Mouse (Mus musculus) heart, embryonic 16.5 days (tissue): ENCODE measurements around the gene Sfrp5. TPM values are rescaled to one million over a fixed set of nuclear protein-coding genes. Genes with fewer than 3 reads are reported as not detected.

Source experiments
- ATAC-seq: fragments of 200-750 bp; cut with Nextera tagmentation; replicated peaks from 2 replicates; pipeline ENCODE4 v1.8.0; 2017; ENCODE audit warnings: moderate number of reproducible peaks; ENCODE audit not compliant: insufficient read depth, low FRiP score; ENCODE audit errors: extremely low read depth
- H3K27ac ChIP-seq: fragments of 300-500 bp; sonication (generic); 2 replicates; pipeline ENCODE4 v1.5.1; 2014; ENCODE audit warnings: mild to moderate bottlenecking, low read length, control low read depth, moderate library complexity
- H3K27me3 ChIP-seq: fragments of 300-500 bp; sonication (generic); 2 replicates; pipeline ENCODE4 v1.6.1; 2014; ENCODE audit warnings: low read length, mixed read lengths; ENCODE audit not compliant: control insufficient read depth, insufficient read depth
- H3K36me3 ChIP-seq: fragments of 300-500 bp; sonication (generic); 2 replicates; pipeline ENCODE4 v1.6.1; 2014; ENCODE audit not compliant: control insufficient read depth, insufficient read depth
- H3K4me1 ChIP-seq: fragments of 300-500 bp; sonication (generic); 2 replicates; pipeline ENCODE4 v1.6.1; 2014; ENCODE audit warnings: low read length, mixed read lengths; ENCODE audit not compliant: control insufficient read depth, insufficient read depth
- H3K4me2 ChIP-seq: fragments of 300-500 bp; sonication (generic); 2 replicates; pipeline ENCODE4 v1.6.1; 2014; ENCODE audit warnings: low read depth, mild to moderate bottlenecking, control low read depth, low read length
- H3K4me3 ChIP-seq: fragments of 300-500 bp; sonication (generic); 2 replicates; pipeline ENCODE4 v1.5.1; 2014; ENCODE audit warnings: mild to moderate bottlenecking, control low read depth, low read length
- H3K9ac ChIP-seq: fragments of 300-500 bp; sonication (generic); 2 replicates; pipeline ENCODE4 v1.6.1; 2014; ENCODE audit warnings: low read length, control low read depth
- H3K9me3 ChIP-seq: fragments of 300-500 bp; sonication (generic); replicated peaks from 2 replicates; pipeline ENCODE4 v1.6.1; 2016; ENCODE audit warnings: low read length; ENCODE audit not compliant: control insufficient read depth
- WGBS: fragments of 180-500 bp; shearing (Covaris S2); extraction: QIAGEN DNeasy Blood & Tissue Kit; methylation state at CpG from one replicate; pipeline ENCODE4 v1.1.7; 2014; 5-methylcytosine and 5-hydroxymethylcytosine counted together
- polyA plus RNA-seq: library from polyadenylated mRNA; unstranded; fragments of >200 nt; fragmentation: Nextera tagmentation; extraction: Ambion mirVana; gene quantifications from 2 replicates; pipeline ENCODE4 v1.2.1, GENCODE M21; 2015

The Sfrp5 gene
- polyA plus RNA-seq, 1 experiment from 2014 or later = 3.5 TPM

GRCm38 (mm10) chr19:42166766-42167165 lies 35.3 kb downstream of the Sfrp5 start:
- H3K9me3 ChIP-seq = no peaks in the 10 kb centered on the region
- H3K4me3 ChIP-seq = no peak overlapping the region
- H3K4me2 ChIP-seq = no peak overlapping the region
- H3K36me3 ChIP-seq = no peaks in the 10 kb centered on the region
- H3K27ac ChIP-seq = no peak overlapping the region
- H3K4me1 ChIP-seq = peaks cover 13% of the 10 kb centered on the region; the same call in 1 of the 2 replicates
- H3K27me3 ChIP-seq = peaks cover 2% of the 10 kb centered on the region; the same call in 1 of the 2 replicates
- no peak overlapping the region for H3K9ac ChIP-seq
- 50% methylated on average over 3 of the region's 3 CpGs for WGBS
- no peak for ATAC-seq

GRCm38 (mm10) chr19:42166130-42166529 lies 35.9 kb downstream of the Sfrp5 start:
- 3% methylated on average over 12 of the region's 12 CpGs for WGBS
- ATAC-seq = no peak
- H3K27me3 ChIP-seq = peaks cover 2% of the 10 kb centered on the region; the same call in 1 of the 2 replicates
- H3K36me3 ChIP-seq = no peaks in the 10 kb centered on the region
- no peaks in the 10 kb centered on the region for H3K9me3 ChIP-seq
- no peak overlapping the region for H3K27ac ChIP-seq
- peak overlapping the region; percentile 33 for H3K4me3 ChIP-seq
- peak overlapping the region; percentile 52 for H3K9ac ChIP-seq
- H3K4me2 ChIP-seq = peak overlapping the region; percentile 60
- peaks cover 6% of the 10 kb centered on the region; the same call in 1 of the 2 replicates for H3K4me1 ChIP-seq

- Histone ChIP-seq H3K4me3 (no peak overlapping the region), H3K4me2 (no peak overlapping the region), H3K4me1 (0 out of 2 replicates have a peak, but pooled peaks cover 2% of the 10 kb centered on the region), H3K27ac (no peak overlapping the region), H3K9ac (no peak overlapping the region), H3K27me3 (peaks cover 2% of the 10 kb centered on the region; the same call in 1 of the 2 replicates), H3K36me3 (no peaks in the 10 kb centered on the region), H3K9me3 (no peaks in the 10 kb centered on the region)
- WGBS = 53% methylated on average over 7 of the region's 7 CpGs
- no peak for ATAC-seq
Observed at GRCm38 (mm10) chr19:42164188-42164587, 37.9 kb downstream of the Sfrp5 start.

GRCm38 (mm10) chr19:42163764-42164163 lies 38.3 kb downstream of the Sfrp5 start, which contains the start of gene Zfyve27:
Zfyve27 (plus strand) TSS chr19:42163951.
- Histone ChIP-seq H3K4me3 (no peak within 1 kb of the TSS), H3K36me3 (no peaks in the 10 kb centered on the region), H3K9me3 (no peaks in the 10 kb centered on the region), H3K4me2 (no peak within 1 kb of the TSS), H3K4me1 (0 out of 2 replicates have a peak, but pooled peaks cover 2% of the 10 kb centered on the region), H3K27ac (no peak within 1 kb of the TSS), H3K27me3 (peaks cover 2% of the 10 kb centered on the region; the same call in 1 of the 2 replicates), H3K9ac (no peak within 1 kb of the TSS)
- 58% methylated on average over 5 of the region's 5 CpGs for WGBS
- no peak for ATAC-seq

GRCm38 (mm10) chr19:42158246-42159017 lies 43.6 kb downstream of the Sfrp5 start:
- Histone ChIP-seq H3K4me1 (0 out of 2 replicates have a peak, but pooled peaks cover 2% of the 10 kb centered on the region), H3K4me3 (no peak overlapping the region), H3K9ac (no peak overlapping the region), H3K27ac (no peak overlapping the region), H3K27me3 (no peaks in the 10 kb centered on the region), H3K9me3 (no peaks in the 10 kb centered on the region; the same call in 1 of the 2 replicates), H3K36me3 (no peaks in the 10 kb centered on the region), H3K4me2 (no peak overlapping the region)
- 30% methylated on average over 13 of the region's 13 CpGs for WGBS
- ATAC-seq = no peak

GRCm38 (mm10) chr19:42157493-42158237 lies 44.4 kb downstream of the Sfrp5 start:
- no peak overlapping the region for H3K4me3 ChIP-seq
- no peaks in the 10 kb centered on the region for H3K27me3 ChIP-seq
- H3K9ac ChIP-seq = 0 out of 2 replicates have a peak overlapping the region, but pooled peaks have one; percentile 1
- H3K4me1 ChIP-seq = 0 out of 2 replicates have a peak, but pooled peaks cover 2% of the 10 kb centered on the region
- H3K27ac ChIP-seq = no peak overlapping the region
- no peaks in the 10 kb centered on the region; the same call in 1 of the 2 replicates for H3K9me3 ChIP-seq
- no peak overlapping the region; the same call in 1 of the 2 replicates for H3K4me2 ChIP-seq
- WGBS = 37% methylated on average over 11 of the region's 12 CpGs
- ATAC-seq = no peak
- no peaks in the 10 kb centered on the region for H3K36me3 ChIP-seq

GRCm38 (mm10) chr19:42151990-42152389 lies 50.1 kb downstream of the Sfrp5 start:
- Histone ChIP-seq H3K9ac (no peak overlapping the region), H3K4me2 (no peak overlapping the region), H3K36me3 (no peaks in the 10 kb centered on the region), H3K4me1 (peaks cover 28% of the 10 kb centered on the region), H3K27me3 (no peaks in the 10 kb centered on the region), H3K27ac (no peak overlapping the region), H3K4me3 (no peak overlapping the region), H3K9me3 (no peaks in the 10 kb centered on the region; the same call in 1 of the 2 replicates)
- 7% methylated on average over 6 of the region's 6 CpGs for WGBS
- no peak; the same call in 1 of the 2 replicates for ATAC-seq

- ATAC-seq = no peak
- Histone ChIP-seq H3K27ac (peak overlapping the region; percentile 93), H3K4me1 (peaks cover 36% of the 10 kb centered on the region), H3K9me3 (no peaks in the 10 kb centered on the region), H3K4me3 (peak overlapping the region; percentile 81), H3K36me3 (no peaks in the 10 kb centered on the region), H3K9ac (peak overlapping the region; percentile 93), H3K27me3 (no peaks in the 10 kb centered on the region), H3K4me2 (peak overlapping the region; percentile 75)
- 19% methylated on average over 7 of the region's 7 CpGs for WGBS
Observed at GRCm38 (mm10) chr19:42148569-42148860, 53.5 kb downstream of the Sfrp5 start.
